Mouse (Mus musculus) right cerebral cortex, postnatal 36 days (tissue): ENCODE results near the gene Fancb.

Experiments used
- DNase-seq, 2 experiments: peaks; one replicate each; pipeline ENCODE4 v3.0.0; 2022; ENCODE audit warnings: low spot score in 2 of 2, mixed read lengths in 1 of 2

Gene Fancb

GRCm38 (mm10) chrX:164980193-164980775 lies at the start of gene Fancb, which contains the start of gene Mospd2:
Gene Fancb, plus strand, starts transcription at chrX:164980592.
Gene Mospd2, minus strand, starts transcription at chrX:164980375.
- DNase-seq, result peak; percentile 85 to 89

- DNase-seq, result no peak
Measured at GRCm38 (mm10) chrX:164941540-164941939, 38.9 kb upstream of the Fancb start.

GRCm38 (mm10) chrX:164951858-164952576 lies 28.4 kb upstream of the Fancb start:
- no peak for DNase-seq

GRCm38 (mm10) chrX:164952601-164953375 lies 27.6 kb upstream of the Fancb start:
- no peak for DNase-seq

- DNase-seq, result no peak
Measured at GRCm38 (mm10) chrX:164965750-164966448, 14.5 kb upstream of the Fancb start.

- DNase-seq, result no peak
Measured at GRCm38 (mm10) chrX:164971206-164971605, 9.2 kb upstream of the Fancb start.

GRCm38 (mm10) chrX:164978866-164979265 lies 1.5 kb upstream of the Fancb start:
- DNase-seq, result no peak

GRCm38 (mm10) chrX:165003141-165003540 lies 22.7 kb downstream of the Fancb start:
- no peak for DNase-seq

GRCm38 (mm10) chrX:165004779-165005324 lies 24.5 kb downstream of the Fancb start, which contains the start of gene Gm17604:
Gene Gm17604, minus strand, starts transcription at chrX:165004829.
- DNase-seq, result no peak
